ENCODE assay signal across 29 mouse cellular contexts in the genomic region with DNA sequence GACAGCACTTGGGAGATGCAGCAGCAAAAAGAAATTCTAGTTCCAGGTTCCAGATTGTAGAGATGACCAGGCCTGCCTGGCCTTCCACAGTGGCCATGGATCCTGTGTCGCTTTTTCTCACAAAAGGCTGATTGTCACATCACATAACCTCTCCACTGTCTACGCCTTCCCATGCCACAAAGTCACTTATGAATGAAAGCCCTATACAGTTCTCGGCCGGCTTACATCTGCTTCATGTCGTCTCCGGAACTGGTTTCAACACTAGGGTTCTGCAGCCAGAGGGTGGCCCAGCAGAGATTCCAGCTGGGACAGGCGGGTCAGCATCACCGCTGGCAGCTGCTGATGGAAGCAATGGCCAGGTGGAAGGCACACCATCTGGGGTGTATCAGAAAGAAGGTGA. TPM values are rescaled to one million over a fixed set of nuclear protein-coding genes. Genes with fewer than 3 reads are reported as not detected.
DNase-seq lines count a peak whose midpoint lies in the region; ATAC-seq lines count a peak whose summit lies in the region.
"Had no signal": no experiment of that assay in that cellular context is flagged by ENCODE, and none has a peak within 500 bp of the region (broad histone marks: within the 10 kb centered on the region; RNA-seq: fewer than 3 reads in every experiment).

No protein-coding gene starts in this region.

- H3K4me2 ChIP-seq in limb, embryonic 12.5 days, result no peak overlapping the region
- H3K4me2 ChIP-seq: embryonic facial prominence, embryonic 15.5 days; heart, embryonic 11.5 days; liver, embryonic 11.5 days; midbrain, embryonic 11.5 days; neural tube, embryonic 15.5 days had no signal

- H3K9me3 ChIP-seq in limb, embryonic 12.5 days, result peaks cover 3% of the 10 kb centered on the region; the same call in 1 of the 2 replicates
- peaks cover 2% of the 10 kb centered on the region; the same call in 1 of the 2 replicates for H3K9me3 ChIP-seq in limb, embryonic 10.5 days (replicated peaks)
- H3K9me3 ChIP-seq: embryonic facial prominence, embryonic 15.5 days; neural tube, embryonic 15.5 days had no signal

- intact Hi-C loops in heart, postnatal 14 days (cut with DNase I), result no loop called here

- no peak for ATAC-seq in limb, embryonic 12.5 days (ENCODE audit: insufficient number of reproducible peaks, insufficient read depth, low FRiP score, low TSS enrichment, low read depth)
- 0 out of 2 replicates have a peak, but pooled peaks have one; percentile 21 for ATAC-seq in megakaryocyte progenitor cell, adult 5-6 weeks (replicated peaks; ENCODE audit: poor library complexity)
- ATAC-seq: forebrain, embryonic 16.5 days; hindbrain, postnatal 0 days; liver, postnatal 0 days; lung, postnatal 0 days had no signal

- DNase-seq in heart, adult 11 months, result peak; percentile 83
- no peak for DNase-seq in heart, postnatal 14 days
- no peak for DNase-seq in limb, embryonic 10.5 days (ENCODE audit: low spot score)
- DNase-seq in T-cell, adult 2 months (ENCODE audit: low spot score), result no peak
- DNase-seq in right cerebral cortex, adult 18-20 months, result no peak
- DNase-seq: adrenal gland, adult 2 months; embryo, embryonic 11 days; gastrocnemius, postnatal 36 days; heart, postnatal 4 days; kidney, adult 2 months; layer of hippocampus, adult 9-11 months; left cerebral cortex, postnatal 4 days; liver, postnatal 0 days; right cerebral cortex, postnatal 25 days; spleen, adult 18-20 months; thymus, postnatal 25 days had no signal

- H3K4me1 ChIP-seq in limb, embryonic 12.5 days (replicated peaks), result no peaks in the 10 kb centered on the region
- no peaks in the 10 kb centered on the region for H3K4me1 ChIP-seq in limb, embryonic 10.5 days
- H3K4me1 ChIP-seq: embryonic facial prominence, embryonic 15.5 days; forebrain, embryonic 10.5 days; neural tube, embryonic 15.5 days had no signal

- H3K4me3 ChIP-seq in limb, embryonic 12.5 days (replicated peaks), result no peak overlapping the region
- no peak overlapping the region for H3K4me3 ChIP-seq in limb, embryonic 10.5 days
- H3K4me3 ChIP-seq: embryonic facial prominence, embryonic 15.5 days; forebrain, embryonic 10.5 days; neural tube, embryonic 15.5 days had no signal

- WGBS in limb, embryonic 12.5 days, result 87% methylated on average over 8 of the region's 8 CpGs
- 87% methylated on average over 8 of the region's 8 CpGs for WGBS in limb, embryonic 10.5 days

- H3K27ac ChIP-seq in limb, embryonic 12.5 days, result 0 out of 2 replicates have a peak overlapping the region, but pooled peaks have one; percentile 23
- H3K27ac ChIP-seq in limb, embryonic 10.5 days, result no peak overlapping the region
- H3K27ac ChIP-seq: embryonic facial prominence, embryonic 15.5 days; forebrain, embryonic 10.5 days; hindbrain, postnatal 0 days; kidney, postnatal 0 days; macrophage; neural tube, embryonic 15.5 days had no signal

- H3K27me3 ChIP-seq in limb, embryonic 12.5 days, result no peaks in the 10 kb centered on the region
- no peaks in the 10 kb centered on the region for H3K27me3 ChIP-seq in limb, embryonic 10.5 days (ENCODE audit: low read depth, poor library complexity, severe bottlenecking)
- H3K27me3 ChIP-seq: embryonic facial prominence, embryonic 15.5 days; neural tube, embryonic 15.5 days had no signal

- H3K9ac ChIP-seq in limb, embryonic 12.5 days (replicated peaks), result no peak overlapping the region
- H3K9ac ChIP-seq: embryonic facial prominence, embryonic 15.5 days; liver, postnatal 0 days; neural tube, embryonic 15.5 days had no signal

- peaks cover 6% of the 10 kb centered on the region; the same call in 1 of the 2 replicates for H3K36me3 ChIP-seq in limb, embryonic 12.5 days
- peaks cover 9% of the 10 kb centered on the region for H3K36me3 ChIP-seq in limb, embryonic 10.5 days
- H3K36me3 ChIP-seq: embryonic facial prominence, embryonic 15.5 days had no signal

RNA-seq across cellular contexts. Expression of gene Pisd, which starts 56.6 kb away (rescaled TPM):
- 10 to 100 TPM; 26.8 to 28.7 TPM for total RNA-seq in heart, postnatal 14 days (2021)
- 58.6 and 61.9 TPM in 2 replicates for polyA plus RNA-seq in limb, embryonic 12.5 days (2016; fragmentation: Nextera tagmentation; extraction: Ambion mirVana)
- 77.7 and 80.1 TPM in 2 replicates for polyA plus RNA-seq in limb, embryonic 10.5 days (2016; fragmentation: Nextera tagmentation; extraction: Ambion mirVana)
- 32.3 and 33.8 TPM in 2 replicates for total RNA-seq in megakaryocyte progenitor cell, adult 5-6 weeks (2015)
- 34.5 and 38.9 TPM in 2 replicates for total RNA-seq in megakaryocyte progenitor cell, adult 5-6 weeks (2017)
